Mouse (Mus musculus) lung, adult 2 months (tissue): ENCODE measurements at regions not wholly inside any gene's neighbourhood (a gene's known extent, or its start where the extent isn't known, plus 50 kb on each side); places are given as distances from the start of the nearest gene placed in this dataset.

ENCODE experiments used
- CTCF ChIP-seq: fragments of 200-500 bp; IDR thresholded peaks from 2 replicates; pipeline ENCODE4 v1.5.1; 2011; ENCODE audit warnings: mild to moderate bottlenecking, low read length, control low read depth; ENCODE audit not compliant: insufficient read depth
- POLR2A ChIP-seq: fragments of 200-500 bp; IDR thresholded peaks from 2 replicates; pipeline ENCODE4 v1.6.1; 2011; ENCODE audit warnings: low read depth, mild to moderate bottlenecking, control low read depth, low read length, borderline replicate concordance; ENCODE audit errors: extremely low read depth

- TF ChIP-seq CTCF (no peak), POLR2A (no peak)
These were observed 643.2 kb downstream of the Rnf144a start for GRCm38 (mm10) chr12:25771856-25772255.
